Mouse (Mus musculus): ENCODE measurements around the gene Hmgcll1. TPM values are rescaled to one million over a fixed set of nuclear protein-coding genes. Genes with fewer than 3 reads are reported as not detected.

Gene Hmgcll1
- polyA plus RNA-seq, 1 experiment from 2014 or later, result 0.87 TPM

DNA sequence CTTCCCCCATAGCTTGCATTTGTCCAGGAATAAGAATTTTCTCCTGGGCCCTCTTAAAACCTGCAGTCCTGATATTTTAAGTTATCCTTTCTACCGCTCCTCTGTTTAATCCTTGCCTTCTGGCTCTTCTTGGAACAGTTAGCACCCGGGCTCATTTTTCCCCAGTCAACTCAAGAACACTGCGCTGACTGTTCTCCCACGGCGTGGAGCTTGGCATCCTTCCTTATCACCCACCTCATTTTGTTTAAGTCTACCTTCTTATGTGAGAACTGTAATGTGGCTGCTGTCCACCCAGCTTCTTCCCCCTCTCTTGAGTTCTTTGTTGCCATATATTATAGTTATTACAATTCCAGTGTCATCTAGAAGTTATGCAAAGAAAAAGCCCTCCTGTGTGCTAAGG lies 25.1 kb downstream of the Hmgcll1 start:
- no peaks in the 10 kb centered on the region for H3K4me1 ChIP-seq (replicated peaks; ENCODE audit: control insufficient read depth, insufficient read depth, low read length)
- H3K9ac ChIP-seq (ENCODE audit: low read depth, low read length), result no peak overlapping the region
- no peaks in the 10 kb centered on the region for H3K36me3 ChIP-seq (ENCODE audit: control insufficient read depth, insufficient read depth)
- H3K27ac ChIP-seq (ENCODE audit: low read depth, low read length), result no peak overlapping the region
- no peak for ATAC-seq
- no peaks in the 10 kb centered on the region for H3K27me3 ChIP-seq (replicated peaks; ENCODE audit: control insufficient read depth, insufficient read depth, low read length)
- H3K4me2 ChIP-seq (replicated peaks; ENCODE audit: low read depth), result no peak overlapping the region
- no peak for TF ChIP-seq CTCF (IDR thresholded peaks at IDR 0.05; ENCODE audit: low read depth)
- WGBS, result 91% methylated on average over 5 of the region's 5 CpGs
- no peaks in the 10 kb centered on the region for H3K9me3 ChIP-seq (ENCODE audit: control insufficient read depth)
- no peak overlapping the region for H3K4me3 ChIP-seq (ENCODE audit: low read depth, low read length)

DNA sequence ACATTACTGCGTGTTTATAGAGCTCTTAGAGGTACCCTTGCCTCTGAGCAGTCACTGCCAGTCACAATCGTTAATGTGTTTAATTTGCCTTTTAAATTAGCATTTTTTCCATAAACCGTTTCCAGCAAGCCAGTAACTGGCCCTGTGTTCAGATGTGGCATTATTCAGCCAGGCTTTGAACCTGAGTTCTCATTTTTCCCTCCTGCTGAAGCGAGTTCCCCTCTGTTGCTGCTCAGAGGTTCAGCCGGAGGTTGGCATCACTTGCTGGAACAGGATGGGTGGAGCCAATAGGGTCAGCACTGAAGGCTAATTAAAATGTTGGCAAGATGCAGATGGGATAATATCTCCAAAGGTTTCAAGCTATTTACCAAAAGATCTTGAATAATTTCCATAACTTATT lies 28.7 kb downstream of the Hmgcll1 start:
- Histone ChIP-seq H3K27ac (ENCODE audit: low read depth, low read length) (no peak overlapping the region), H3K4me3 (ENCODE audit: low read depth, low read length) (no peak overlapping the region), H3K9ac (ENCODE audit: low read depth, low read length) (no peak overlapping the region), H3K4me1 (replicated peaks; ENCODE audit: control insufficient read depth, insufficient read depth, low read length) (no peaks in the 10 kb centered on the region), H3K27me3 (replicated peaks; ENCODE audit: control insufficient read depth, insufficient read depth, low read length) (no peaks in the 10 kb centered on the region), H3K36me3 (ENCODE audit: control insufficient read depth, insufficient read depth) (no peaks in the 10 kb centered on the region), H3K9me3 (ENCODE audit: control insufficient read depth) (no peaks in the 10 kb centered on the region), H3K4me2 (replicated peaks; ENCODE audit: low read depth) (no peak overlapping the region)
- no peak for ATAC-seq
- 79% methylated on average over 5 of the region's 5 CpGs for WGBS
- no peak for TF ChIP-seq CTCF (IDR thresholded peaks at IDR 0.05; ENCODE audit: low read depth)

DNA sequence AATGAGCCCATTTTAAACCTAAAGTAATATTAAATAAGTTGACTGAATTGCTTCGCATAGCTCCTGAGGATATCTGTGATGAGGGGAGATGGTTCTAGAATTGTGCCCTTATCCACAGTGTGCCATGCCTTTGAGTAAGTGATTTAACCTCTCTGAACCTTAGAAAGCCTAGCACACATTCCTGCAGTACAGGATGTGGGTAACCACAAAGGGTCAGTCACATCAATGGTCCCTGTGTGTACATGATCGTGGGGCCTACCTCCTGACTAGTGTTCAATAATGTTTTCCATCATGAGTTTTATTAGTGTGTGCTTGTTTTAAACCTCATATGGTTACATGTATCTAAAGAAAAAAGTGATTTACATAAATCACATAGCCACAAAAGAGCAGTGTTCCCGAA lies 46.3 kb downstream of the Hmgcll1 start:
- 77% methylated on average over 3 of the region's 3 CpGs for WGBS
- Histone ChIP-seq H3K9ac (ENCODE audit: low read depth, low read length) (no peak overlapping the region), H3K36me3 (ENCODE audit: control insufficient read depth, insufficient read depth) (no peaks in the 10 kb centered on the region), H3K4me3 (ENCODE audit: low read depth, low read length) (no peak overlapping the region), H3K4me1 (replicated peaks; ENCODE audit: control insufficient read depth, insufficient read depth, low read length) (no peaks in the 10 kb centered on the region), H3K27me3 (replicated peaks; ENCODE audit: control insufficient read depth, insufficient read depth, low read length) (no peaks in the 10 kb centered on the region), H3K9me3 (ENCODE audit: control insufficient read depth) (no peaks in the 10 kb centered on the region), H3K4me2 (replicated peaks; ENCODE audit: low read depth) (no peak overlapping the region), H3K27ac (ENCODE audit: low read depth, low read length) (no peak overlapping the region)
- no peak for TF ChIP-seq CTCF (IDR thresholded peaks at IDR 0.05; ENCODE audit: low read depth)
- no peak for ATAC-seq

DNA sequence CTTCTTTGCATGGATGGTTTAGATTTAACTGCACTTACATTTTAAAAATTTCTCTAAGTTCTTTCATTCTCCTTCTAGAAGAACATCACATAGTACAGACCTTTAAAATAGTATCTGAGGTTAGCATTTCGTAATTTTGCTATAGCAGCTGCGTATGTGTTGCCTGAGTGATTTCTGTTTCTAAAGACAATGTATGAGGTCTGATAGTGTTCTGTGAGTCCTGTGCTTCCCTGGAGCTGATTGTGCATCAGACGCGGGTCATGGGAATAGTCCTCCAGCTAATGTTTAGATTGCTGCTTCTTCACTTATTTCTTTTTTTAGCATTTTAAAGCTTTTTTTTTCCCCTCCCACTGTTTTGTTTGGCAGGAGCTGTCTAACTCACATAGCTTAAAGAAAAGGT lies 46.8 kb downstream of the Hmgcll1 start:
- H3K27ac ChIP-seq (ENCODE audit: low read depth, low read length), result no peak overlapping the region
- no peak for ATAC-seq
- no peaks in the 10 kb centered on the region for H3K36me3 ChIP-seq (ENCODE audit: control insufficient read depth, insufficient read depth)
- H3K27me3 ChIP-seq (replicated peaks; ENCODE audit: control insufficient read depth, insufficient read depth, low read length), result no peaks in the 10 kb centered on the region
- H3K4me2 ChIP-seq (replicated peaks; ENCODE audit: low read depth), result no peak overlapping the region
- no peaks in the 10 kb centered on the region for H3K4me1 ChIP-seq (replicated peaks; ENCODE audit: control insufficient read depth, insufficient read depth, low read length)
- no peak overlapping the region for H3K9ac ChIP-seq (ENCODE audit: low read depth, low read length)
- H3K9me3 ChIP-seq (ENCODE audit: control insufficient read depth), result no peaks in the 10 kb centered on the region
- TF ChIP-seq CTCF (IDR thresholded peaks at IDR 0.05; ENCODE audit: low read depth), result no peak
- H3K4me3 ChIP-seq (ENCODE audit: low read depth, low read length), result no peak overlapping the region
- 62% methylated on average over 4 of the region's 4 CpGs for WGBS

DNA sequence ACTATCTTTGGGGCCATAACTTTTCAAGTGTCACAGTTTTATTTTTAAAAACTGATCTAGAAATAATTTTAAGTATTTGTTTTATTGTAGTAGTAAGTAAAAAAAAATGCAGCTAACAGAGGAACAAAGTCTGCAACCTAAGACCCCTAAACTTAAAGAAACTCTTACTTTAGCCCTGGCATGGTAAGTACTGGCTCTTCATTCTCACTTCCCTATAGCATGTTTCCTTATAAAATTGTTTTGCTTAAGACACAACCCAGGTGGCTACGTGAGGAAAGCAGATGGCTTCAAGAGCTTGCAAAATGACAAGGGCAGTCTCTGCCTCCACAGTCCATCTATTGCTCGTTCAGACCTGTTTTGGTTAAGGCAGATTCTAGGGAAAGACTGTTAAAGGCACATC lies 49.5 kb downstream of the Hmgcll1 start:
- ATAC-seq, result no peak
- H3K4me1 ChIP-seq (replicated peaks; ENCODE audit: control insufficient read depth, insufficient read depth, low read length), result no peaks in the 10 kb centered on the region
- WGBS, result 66% methylated on average over 2 of the region's 2 CpGs

DNA sequence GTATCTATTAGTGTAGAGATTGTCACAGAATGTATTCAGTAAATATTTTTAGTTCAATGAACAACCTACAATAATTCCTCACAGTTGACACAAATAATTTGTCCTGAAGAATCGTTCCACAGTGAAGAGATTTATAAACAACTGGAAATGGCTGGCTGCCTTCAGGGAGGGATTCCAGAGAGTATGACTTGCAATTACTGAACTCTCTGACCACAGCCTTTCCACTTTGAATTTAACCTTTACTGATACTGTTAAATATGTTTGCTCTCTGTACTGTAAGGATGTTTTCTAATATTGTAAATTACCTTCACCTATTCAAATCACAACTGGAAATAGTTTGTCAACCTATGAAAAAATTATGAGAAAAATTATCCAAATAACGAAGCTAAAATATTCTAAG lies 76.9 kb downstream of the Hmgcll1 start:
- Histone ChIP-seq H3K9me3 (ENCODE audit: control insufficient read depth) (no peaks in the 10 kb centered on the region), H3K4me3 (ENCODE audit: low read depth, low read length) (no peak overlapping the region), H3K4me1 (replicated peaks; ENCODE audit: control insufficient read depth, insufficient read depth, low read length) (no peaks in the 10 kb centered on the region), H3K27ac (ENCODE audit: low read depth, low read length) (no peak overlapping the region), H3K4me2 (replicated peaks; ENCODE audit: low read depth) (no peak overlapping the region), H3K27me3 (replicated peaks; ENCODE audit: control insufficient read depth, insufficient read depth, low read length) (no peaks in the 10 kb centered on the region), H3K9ac (ENCODE audit: low read depth, low read length) (no peak overlapping the region), H3K36me3 (ENCODE audit: control insufficient read depth, insufficient read depth) (no peaks in the 10 kb centered on the region)
- WGBS, result 53% methylated on average over 2 of the region's 2 CpGs
- TF ChIP-seq CTCF (IDR thresholded peaks at IDR 0.05; ENCODE audit: low read depth), result no peak
- ATAC-seq, result no peak

More for the DNA sequence above, 49.5 kb downstream of the Hmgcll1 start:
- TF ChIP-seq CTCF (IDR thresholded peaks at IDR 0.05; ENCODE audit: low read depth), result no peak
- H3K27ac ChIP-seq (ENCODE audit: low read depth, low read length), result no peak overlapping the region
- no peak overlapping the region for H3K4me3 ChIP-seq (ENCODE audit: low read depth, low read length)
- no peaks in the 10 kb centered on the region for H3K36me3 ChIP-seq (ENCODE audit: control insufficient read depth, insufficient read depth)
- no peaks in the 10 kb centered on the region for H3K9me3 ChIP-seq (ENCODE audit: control insufficient read depth)
- H3K9ac ChIP-seq (ENCODE audit: low read depth, low read length), result no peak overlapping the region
- no peaks in the 10 kb centered on the region for H3K27me3 ChIP-seq (replicated peaks; ENCODE audit: control insufficient read depth, insufficient read depth, low read length)
- H3K4me2 ChIP-seq (replicated peaks; ENCODE audit: low read depth), result no peak overlapping the region

DNA sequence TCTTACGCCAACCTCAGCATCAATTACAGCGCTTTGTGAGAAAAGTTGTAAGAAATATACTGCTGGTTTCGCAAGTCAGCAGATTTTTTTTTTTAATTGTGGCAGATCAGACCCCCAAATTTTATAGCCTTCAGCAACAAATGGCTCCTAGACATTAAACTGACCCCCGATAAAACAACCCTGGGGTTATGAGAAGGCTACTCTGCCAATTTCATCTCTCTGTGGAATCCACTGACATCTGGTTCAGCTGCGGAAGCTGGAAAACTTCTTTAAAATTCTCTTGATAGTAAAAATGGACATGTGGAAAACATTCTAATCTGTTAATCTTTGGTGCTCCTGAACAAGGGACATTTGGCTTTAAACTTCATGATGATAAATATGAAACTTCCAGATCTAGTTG lies 82.6 kb downstream of the Hmgcll1 start:
- ATAC-seq, result no peak
- H3K4me2 ChIP-seq (replicated peaks; ENCODE audit: low read depth), result no peak overlapping the region
- WGBS, result 91% methylated on average over 5 of the region's 5 CpGs

More for the DNA sequence above, 82.6 kb downstream of the Hmgcll1 start:
- H3K36me3 ChIP-seq (ENCODE audit: control insufficient read depth, insufficient read depth), result no peaks in the 10 kb centered on the region
- H3K9me3 ChIP-seq (ENCODE audit: control insufficient read depth), result no peaks in the 10 kb centered on the region
- no peak for TF ChIP-seq CTCF (IDR thresholded peaks at IDR 0.05; ENCODE audit: low read depth)
- H3K4me3 ChIP-seq (ENCODE audit: low read depth, low read length), result no peak overlapping the region
- H3K27ac ChIP-seq (ENCODE audit: low read depth, low read length), result no peak overlapping the region
- H3K27me3 ChIP-seq (replicated peaks; ENCODE audit: control insufficient read depth, insufficient read depth, low read length), result no peaks in the 10 kb centered on the region
- H3K4me1 ChIP-seq (replicated peaks; ENCODE audit: control insufficient read depth, insufficient read depth, low read length), result no peaks in the 10 kb centered on the region
- H3K9ac ChIP-seq (ENCODE audit: low read depth, low read length), result no peak overlapping the region

All from intestine, postnatal 0 days (tissue).